Mouse (Mus musculus): ENCODE measurements around the gene BC034090. TPM values are rescaled to one million over a fixed set of nuclear protein-coding genes. Genes with fewer than 3 reads are reported as not detected.
A peak's percentile ranks its signal among the peaks of the same experiment; 100 is the strongest.
"Not testable (repeated sequence)": the region's sequence is repeated elsewhere in the genome, so short reads cannot be mapped to it uniquely, and the experiment has no call there.

The BC034090 gene
- total RNA-seq, 2 experiments from 2014 or later: 0.07 TPM; not detected in 1

DNA sequence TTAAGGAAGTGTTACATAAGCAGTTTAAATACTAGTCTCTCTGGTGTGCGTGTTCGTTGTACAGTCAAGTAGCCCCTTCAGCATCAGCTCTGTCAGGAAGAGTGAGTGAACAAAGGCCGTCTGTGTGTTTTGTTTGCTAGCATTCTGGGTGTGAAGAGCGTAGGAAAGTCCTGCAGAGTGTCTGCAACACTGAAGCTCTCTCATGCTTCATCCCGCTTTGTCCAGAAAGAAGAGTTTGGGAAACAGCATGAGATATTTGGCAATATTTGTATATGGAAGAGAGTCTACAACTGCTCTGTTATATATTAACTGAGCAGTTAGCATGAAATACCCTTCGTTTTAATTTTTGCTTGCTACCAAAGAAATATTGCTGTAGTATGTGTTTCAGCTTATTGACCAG is 44.7 kb downstream of the BC034090 start:
- ATAC-seq (replicated peaks; ENCODE audit: poor library complexity): no peak

DNA sequence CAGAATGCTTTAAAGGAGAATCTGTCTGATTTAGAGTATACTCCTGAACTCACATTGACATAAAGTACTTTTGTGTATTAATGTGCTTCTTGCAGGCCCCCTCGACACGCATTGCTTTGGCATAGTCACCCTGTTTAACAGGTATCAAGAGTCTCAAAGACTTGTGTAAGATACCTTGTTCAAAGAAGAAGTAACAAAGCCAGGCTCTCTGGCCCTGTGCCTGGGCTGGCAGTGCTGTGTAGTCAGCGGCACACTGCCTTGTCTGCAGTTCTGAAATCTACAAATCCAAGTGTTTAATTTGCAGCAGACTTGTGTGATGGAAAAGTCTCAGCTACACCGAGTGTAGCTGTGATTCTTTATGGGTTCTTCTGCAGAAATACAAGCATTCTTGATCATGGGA is 47.6 kb downstream of the BC034090 start:
- ATAC-seq (replicated peaks; ENCODE audit: poor library complexity): no peak

DNA sequence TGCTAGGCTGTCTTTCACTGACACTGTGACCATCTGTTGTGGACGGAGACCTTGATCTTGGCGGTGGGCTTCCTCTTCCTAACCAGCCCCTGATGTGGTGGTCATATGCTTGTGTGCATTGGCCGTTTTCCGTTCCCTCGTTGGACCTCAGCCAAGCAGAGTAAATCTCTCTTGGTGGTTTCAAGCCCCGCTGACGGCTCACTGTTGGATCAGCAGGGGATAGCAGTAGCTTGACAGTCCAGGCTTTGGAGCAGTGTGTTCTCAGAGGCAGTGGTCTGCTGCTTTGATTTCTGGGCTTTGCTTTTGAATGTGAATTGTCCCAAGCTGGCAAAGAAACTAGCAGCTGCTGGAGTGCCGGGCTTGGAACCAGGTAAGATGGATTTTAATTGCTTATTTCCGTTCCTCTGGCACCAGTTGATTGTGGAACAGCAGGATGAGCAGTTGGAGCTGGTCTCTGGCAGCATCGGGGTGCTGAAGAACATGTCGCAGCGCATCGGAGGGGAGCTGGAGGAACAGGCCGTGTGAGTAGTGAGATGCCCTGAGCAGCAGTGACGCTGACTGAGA is 51.4 kb downstream of the BC034090 start:
- peak; percentile 17; the same call in 1 of the 2 replicates for ATAC-seq (replicated peaks; ENCODE audit: poor library complexity)

GRCm38 (mm10) chr1:155191671-155192070 is 52.6 kb downstream of the BC034090 start:
- no peak for ATAC-seq (replicated peaks; ENCODE audit: poor library complexity)

- ATAC-seq (replicated peaks; ENCODE audit: poor library complexity): no peak
Measured at GRCm38 (mm10) chr1:155191219-155191618, 53.0 kb downstream of the BC034090 start.

DNA sequence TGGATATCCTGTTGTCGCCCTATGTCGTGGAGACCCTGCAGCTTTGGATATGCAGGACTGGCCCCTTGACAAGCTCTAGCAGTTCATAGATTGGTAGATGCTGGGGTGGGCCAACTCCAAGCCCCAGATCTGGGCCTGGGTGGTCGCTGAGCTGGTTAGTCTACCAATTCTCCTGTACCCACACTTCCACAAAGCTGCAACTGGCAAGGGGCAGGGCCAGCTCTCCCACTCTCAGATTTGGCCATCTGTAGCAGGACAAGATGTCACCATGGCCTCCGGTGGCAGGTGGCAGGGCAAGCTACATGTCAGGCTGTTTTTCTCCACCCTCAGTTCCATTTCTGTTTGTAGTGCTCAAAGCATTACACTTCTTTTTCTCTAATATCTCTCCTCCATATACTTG is 55.6 kb downstream of the BC034090 start:
- no peak for ATAC-seq (replicated peaks; ENCODE audit: poor library complexity)

- ATAC-seq (replicated peaks; ENCODE audit: poor library complexity): no peak
Measured at GRCm38 (mm10) chr1:155184191-155184590, 60.1 kb downstream of the BC034090 start.

- ATAC-seq (replicated peaks; ENCODE audit: poor library complexity): no peak
Measured at GRCm38 (mm10) chr1:155178192-155178924, 65.9 kb downstream of the BC034090 start.

DNA sequence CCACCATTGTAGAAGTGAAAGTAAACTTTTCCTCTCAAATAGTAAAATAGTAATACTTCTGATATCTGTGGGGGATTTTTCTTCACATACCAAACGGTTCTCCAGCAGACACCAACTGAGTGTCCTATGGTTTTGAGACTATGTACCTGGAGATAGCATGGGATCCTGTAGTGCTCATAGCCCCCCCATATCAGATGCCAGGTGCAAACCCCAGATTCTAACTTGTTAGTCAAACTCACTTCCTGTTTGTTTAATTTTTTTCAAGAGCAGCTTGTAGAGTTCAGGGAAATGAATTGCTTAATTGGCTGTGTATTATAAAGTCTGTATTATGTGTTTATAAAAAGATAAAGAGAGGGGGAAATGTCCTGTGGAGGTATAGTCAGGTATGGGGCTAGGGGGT is 69.8 kb downstream of the BC034090 start:
- no peak for ATAC-seq (replicated peaks; ENCODE audit: poor library complexity)

- not testable (repeated sequence) for ATAC-seq (replicated peaks; ENCODE audit: poor library complexity)
Measured at GRCm38 (mm10) chr1:155173644-155174016, 70.6 kb downstream of the BC034090 start.

GRCm38 (mm10) chr1:155172895-155173643 is 71.2 kb downstream of the BC034090 start:
- no peak for ATAC-seq (replicated peaks; ENCODE audit: poor library complexity)

DNA sequence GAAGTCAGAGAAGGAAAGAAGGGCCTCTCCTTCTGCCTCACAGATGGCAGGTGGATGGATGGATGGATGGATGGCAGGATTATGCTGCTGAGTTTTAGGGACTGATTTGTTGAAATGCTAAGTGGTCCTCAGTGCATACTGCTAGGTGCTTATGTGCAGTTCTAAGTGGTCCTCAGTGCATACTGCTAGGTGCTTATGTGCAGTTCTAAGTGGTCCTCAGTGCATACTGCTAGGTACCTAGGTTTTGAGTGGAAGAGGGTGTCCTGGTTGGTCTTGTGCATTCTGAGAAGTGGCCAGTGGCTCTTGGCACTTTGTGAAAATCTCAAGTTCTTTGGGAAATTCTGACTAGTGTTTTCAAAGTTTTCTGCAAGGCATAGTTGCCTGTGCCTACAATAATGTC is 74.3 kb downstream of the BC034090 start:
- ATAC-seq (replicated peaks; ENCODE audit: poor library complexity): no peak

DNA sequence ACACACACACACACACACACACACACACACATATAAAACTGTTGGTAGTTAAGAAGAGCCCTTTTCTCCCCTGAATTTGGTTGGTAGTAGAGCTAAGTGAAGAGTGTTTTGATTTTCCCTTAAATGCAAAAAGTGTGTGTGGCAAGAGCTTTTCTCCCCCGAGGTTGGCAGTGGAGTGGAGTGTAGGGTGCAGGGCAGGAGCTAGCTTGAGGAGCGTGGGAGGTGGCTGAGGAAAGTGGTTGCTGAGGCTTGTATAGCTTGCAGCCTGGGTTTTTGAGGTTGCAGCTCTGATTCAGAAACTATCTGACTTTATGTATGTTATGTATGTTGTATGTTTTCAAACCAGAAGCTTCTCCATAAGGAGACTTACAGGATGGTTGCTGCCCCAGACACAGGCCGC is 76.8 kb downstream of the BC034090 start:
- ATAC-seq (replicated peaks; ENCODE audit: poor library complexity): no peak

Other genes with a start within 250 kb of the BC034090 start
- gene Ier5, start 144.8 kb downstream of the BC034090 start, total RNA-seq (2015): 6.8 and 12.1 TPM in 2 replicates
- gene Ier5, start 144.8 kb downstream of the BC034090 start, total RNA-seq (2017): 5.1 and 5.7 TPM in 2 replicates
- gene Mr1, start 97.6 kb downstream of the BC034090 start, total RNA-seq (2015): 4.6 and 7.6 TPM in 2 replicates
- gene Mr1, start 97.6 kb downstream of the BC034090 start, total RNA-seq (2017): 3.3 and 4.1 TPM in 2 replicates
- gene Stx6, start 85.7 kb downstream of the BC034090 start, total RNA-seq (2015): 11.2 and 17.6 TPM in 2 replicates
- gene Stx6, start 85.7 kb downstream of the BC034090 start, total RNA-seq (2017): 31.0 and 32.6 TPM in 2 replicates
- gene Xpr1, start 173.0 kb upstream of the BC034090 start, total RNA-seq (2015): 38.0 and 38.6 TPM in 2 replicates
- 12.8 and 16.1 TPM in 2 replicates for gene Xpr1, start 173.0 kb upstream of the BC034090 start, total RNA-seq (2017)